Mouse (Mus musculus): ENCODE measurements around the gene Gnb5. TPM values are rescaled to one million over a fixed set of nuclear protein-coding genes. Genes with fewer than 3 reads are reported as not detected.

The Gnb5 gene
- polyA plus RNA-seq, 1 experiment from 2014 or later: 1.7 TPM

- Histone ChIP-seq H3K4me3 (ENCODE audit: low read depth, low read length) (no peak overlapping the region), H3K9ac (ENCODE audit: low read depth, low read length) (no peak overlapping the region)
Measured at GRCm38 (mm10) chr9:75289545-75289944, 16.5 kb upstream of the Gnb5 start.

DNA sequence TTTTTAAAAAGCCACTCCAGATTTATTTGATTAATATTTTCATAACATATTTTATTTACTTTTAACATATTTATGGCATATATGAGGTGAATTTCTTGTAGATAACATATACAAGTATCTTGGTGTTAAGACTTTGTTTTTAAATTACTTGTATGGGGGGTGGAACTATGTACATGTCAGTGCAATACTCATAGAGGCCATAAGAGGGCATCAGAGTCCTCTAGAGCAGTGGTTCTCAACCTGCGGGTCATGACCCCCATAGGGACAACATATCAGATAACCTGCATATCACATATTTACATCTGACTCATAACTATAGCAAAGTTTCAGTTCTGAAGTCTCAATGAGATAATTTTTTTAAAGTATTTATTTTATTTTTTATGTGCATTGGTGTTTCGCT lies 6.7 kb upstream of the Gnb5 start:
- no peaks in the 10 kb centered on the region for H3K9me3 ChIP-seq (replicated peaks; ENCODE audit: control insufficient read depth, low read length)
- H3K4me1 ChIP-seq (ENCODE audit: control insufficient read depth, low read depth, low read length): no peaks in the 10 kb centered on the region
- no peaks in the 10 kb centered on the region for H3K36me3 ChIP-seq (ENCODE audit: control insufficient read depth, insufficient read depth)
- no peaks in the 10 kb centered on the region for H3K27me3 ChIP-seq (ENCODE audit: control insufficient read depth, insufficient read depth, low read depth, low read length)
- no peak overlapping the region for H3K4me3 ChIP-seq (ENCODE audit: low read depth, low read length)
- no peak for ATAC-seq (ENCODE audit: low read depth)
- no peak overlapping the region for H3K4me2 ChIP-seq (ENCODE audit: low read depth, low read length)
- no peak overlapping the region for H3K9ac ChIP-seq (ENCODE audit: low read depth, low read length)
- no peak overlapping the region for H3K27ac ChIP-seq (ENCODE audit: low read length)
- 64% methylated on average over 2 of the region's 2 CpGs for WGBS (ENCODE audit: insufficient replicate concordance)

More at GRCm38 (mm10) chr9:75289545-75289944, 16.5 kb upstream of the Gnb5 start:
- Histone ChIP-seq H3K4me1 (ENCODE audit: control insufficient read depth, low read depth, low read length) (no peaks in the 10 kb centered on the region), H3K36me3 (ENCODE audit: control insufficient read depth, insufficient read depth) (no peaks in the 10 kb centered on the region), H3K4me2 (ENCODE audit: low read depth, low read length) (no peak overlapping the region), H3K9me3 (replicated peaks; ENCODE audit: control insufficient read depth, low read length) (no peaks in the 10 kb centered on the region), H3K27me3 (ENCODE audit: control insufficient read depth, insufficient read depth, low read depth, low read length) (no peaks in the 10 kb centered on the region), H3K27ac (ENCODE audit: low read length) (no peak overlapping the region)
- WGBS (ENCODE audit: insufficient replicate concordance): 30% methylated on average over 4 of the region's 4 CpGs
- ATAC-seq (ENCODE audit: low read depth): no peak

DNA sequence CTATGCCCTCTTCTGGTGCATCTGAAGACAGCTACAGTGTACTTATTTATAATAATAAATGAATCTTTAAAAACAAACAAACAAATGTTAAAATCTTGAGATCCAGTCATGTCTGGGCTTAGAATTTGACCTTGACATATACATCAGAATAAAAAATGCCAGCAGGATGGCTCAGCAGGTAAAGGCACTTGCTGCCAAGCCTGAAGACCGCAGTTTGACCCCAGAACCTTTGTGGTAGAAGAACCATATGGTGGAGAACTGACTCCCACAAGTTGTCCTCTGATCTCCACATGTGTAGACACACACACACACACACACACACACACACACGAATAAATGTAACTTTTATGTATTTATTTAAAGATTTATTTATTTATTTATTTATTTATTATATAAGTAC lies 3.1 kb upstream of the Gnb5 start:
- Histone ChIP-seq H3K9me3 (replicated peaks; ENCODE audit: control insufficient read depth, low read length) (no peaks in the 10 kb centered on the region), H3K27me3 (ENCODE audit: control insufficient read depth, insufficient read depth, low read depth, low read length) (no peaks in the 10 kb centered on the region), H3K36me3 (ENCODE audit: control insufficient read depth, insufficient read depth) (no peaks in the 10 kb centered on the region), H3K4me3 (ENCODE audit: low read depth, low read length) (no peak overlapping the region), H3K4me1 (ENCODE audit: control insufficient read depth, low read depth, low read length) (no peaks in the 10 kb centered on the region), H3K4me2 (ENCODE audit: low read depth, low read length) (no peak overlapping the region), H3K27ac (ENCODE audit: low read length) (no peak overlapping the region), H3K9ac (ENCODE audit: low read depth, low read length) (no peak overlapping the region)
- ATAC-seq (ENCODE audit: low read depth): no peak
- WGBS (ENCODE audit: insufficient replicate concordance): 54% methylated on average over 2 of the region's 2 CpGs

GRCm38 (mm10) chr9:75303701-75304261 lies 2.3 kb upstream of the Gnb5 start:
- Histone ChIP-seq H3K27ac (ENCODE audit: low read length) (no peak overlapping the region), H3K4me3 (ENCODE audit: low read depth, low read length) (no peak overlapping the region), H3K4me2 (ENCODE audit: low read depth, low read length) (0 out of 2 replicates have a peak overlapping the region, but pooled peaks have one; percentile 9), H3K27me3 (ENCODE audit: control insufficient read depth, insufficient read depth, low read depth, low read length) (no peaks in the 10 kb centered on the region), H3K9me3 (replicated peaks; ENCODE audit: control insufficient read depth, low read length) (no peaks in the 10 kb centered on the region), H3K4me1 (ENCODE audit: control insufficient read depth, low read depth, low read length) (no peaks in the 10 kb centered on the region), H3K36me3 (ENCODE audit: control insufficient read depth, insufficient read depth) (no peaks in the 10 kb centered on the region), H3K9ac (ENCODE audit: low read depth, low read length) (no peak overlapping the region)
- ATAC-seq (ENCODE audit: low read depth): no peak
- 29% methylated on average over 16 of the region's 16 CpGs for WGBS (ENCODE audit: insufficient replicate concordance)

DNA sequence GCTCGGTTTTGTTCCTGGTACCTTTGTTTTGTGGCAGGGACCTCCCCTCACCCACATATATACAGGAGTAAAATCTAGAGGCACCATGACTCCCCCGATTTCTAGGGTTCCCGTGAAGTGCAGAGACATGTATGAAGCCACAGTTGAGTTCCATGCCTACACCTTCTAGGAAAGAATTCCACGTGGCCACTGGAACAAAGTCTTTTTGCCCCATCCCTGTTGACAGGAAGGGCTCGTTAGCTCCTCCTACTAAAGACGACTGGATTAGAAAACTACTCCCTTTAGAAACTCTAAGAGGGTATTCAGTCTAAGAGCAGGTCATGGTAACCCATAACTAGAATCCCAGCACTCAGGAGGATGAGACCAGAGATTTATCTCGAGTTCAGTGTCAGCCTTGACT lies 1.8 kb upstream of the Gnb5 start:
- H3K4me3 ChIP-seq (ENCODE audit: low read depth, low read length): no peak overlapping the region
- no peak for ATAC-seq (ENCODE audit: low read depth)
- no peak overlapping the region for H3K9ac ChIP-seq (ENCODE audit: low read depth, low read length)
- no peak overlapping the region for H3K27ac ChIP-seq (ENCODE audit: low read length)
- 0 out of 2 replicates have a peak overlapping the region, but pooled peaks have one; percentile 9 for H3K4me2 ChIP-seq (ENCODE audit: low read depth, low read length)
- no peaks in the 10 kb centered on the region for H3K27me3 ChIP-seq (ENCODE audit: control insufficient read depth, insufficient read depth, low read depth, low read length)
- 24% methylated on average over 7 of the region's 7 CpGs for WGBS (ENCODE audit: insufficient replicate concordance)
- no peaks in the 10 kb centered on the region for H3K4me1 ChIP-seq (ENCODE audit: control insufficient read depth, low read depth, low read length)
- H3K36me3 ChIP-seq (ENCODE audit: control insufficient read depth, insufficient read depth): no peaks in the 10 kb centered on the region
- no peaks in the 10 kb centered on the region for H3K9me3 ChIP-seq (replicated peaks; ENCODE audit: control insufficient read depth, low read length)

DNA sequence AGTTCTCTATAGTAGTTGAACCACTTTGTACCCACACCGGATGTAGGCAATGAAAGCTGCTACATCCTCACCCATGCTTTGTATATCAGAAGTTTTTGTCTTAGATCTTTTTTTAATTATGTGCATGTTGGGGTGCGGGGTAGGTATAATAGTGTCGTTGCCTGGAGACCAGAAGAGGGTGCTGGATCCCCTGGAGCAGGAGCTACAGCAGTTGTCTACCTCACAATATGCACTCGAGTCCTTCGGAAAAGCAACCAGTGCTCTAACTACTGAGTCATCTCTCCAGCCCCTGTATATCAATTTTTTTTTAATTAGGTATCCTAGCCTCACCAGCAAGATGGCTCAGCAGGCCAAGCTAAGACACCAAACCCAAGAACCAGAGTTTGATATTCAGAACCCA lies 927 bp downstream of the Gnb5 start:
- Histone ChIP-seq H3K4me3 (ENCODE audit: low read depth, low read length) (no peak overlapping the region), H3K27me3 (ENCODE audit: control insufficient read depth, insufficient read depth, low read depth, low read length) (no peaks in the 10 kb centered on the region), H3K9ac (ENCODE audit: low read depth, low read length) (no peak overlapping the region), H3K9me3 (replicated peaks; ENCODE audit: control insufficient read depth, low read length) (no peaks in the 10 kb centered on the region), H3K4me1 (ENCODE audit: control insufficient read depth, low read depth, low read length) (no peaks in the 10 kb centered on the region), H3K4me2 (ENCODE audit: low read depth, low read length) (no peak overlapping the region), H3K36me3 (ENCODE audit: control insufficient read depth, insufficient read depth) (no peaks in the 10 kb centered on the region), H3K27ac (ENCODE audit: low read length) (no peak overlapping the region)
- 66% methylated on average over 5 of the region's 5 CpGs for WGBS (ENCODE audit: insufficient replicate concordance)
- no peak for ATAC-seq (ENCODE audit: low read depth)

GRCm38 (mm10) chr9:75308621-75309020 lies 2.5 kb downstream of the Gnb5 start:
- Histone ChIP-seq H3K9me3 (replicated peaks; ENCODE audit: control insufficient read depth, low read length) (no peaks in the 10 kb centered on the region), H3K4me1 (ENCODE audit: control insufficient read depth, low read depth, low read length) (no peaks in the 10 kb centered on the region), H3K4me3 (ENCODE audit: low read depth, low read length) (no peak overlapping the region), H3K27ac (ENCODE audit: low read length) (no peak overlapping the region), H3K4me2 (ENCODE audit: low read depth, low read length) (no peak overlapping the region), H3K36me3 (ENCODE audit: control insufficient read depth, insufficient read depth) (no peaks in the 10 kb centered on the region), H3K27me3 (ENCODE audit: control insufficient read depth, insufficient read depth, low read depth, low read length) (peaks cover 5% of the 10 kb centered on the region; the same call in 1 of the 2 replicates), H3K9ac (ENCODE audit: low read depth, low read length) (no peak overlapping the region)
- WGBS (ENCODE audit: insufficient replicate concordance): 40% methylated on average over 5 of the region's 5 CpGs
- ATAC-seq (ENCODE audit: low read depth): no peak

DNA sequence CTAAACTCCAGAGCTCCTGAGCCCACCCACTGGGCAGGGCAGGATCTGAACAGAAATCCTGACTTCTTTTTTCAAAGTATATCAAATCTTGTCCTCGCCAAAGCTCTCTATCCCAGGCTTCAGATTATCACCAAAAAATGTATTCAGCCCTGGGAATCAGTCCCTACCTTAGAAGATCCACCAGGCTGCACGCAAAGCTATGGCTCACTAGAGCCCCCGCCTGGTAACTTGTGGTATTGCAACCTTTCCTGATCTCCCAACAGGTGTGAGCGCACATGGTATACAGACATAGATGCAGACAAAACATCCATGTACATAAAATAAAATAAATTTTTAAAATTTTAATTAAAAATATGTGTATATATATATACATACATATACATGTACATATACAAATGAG lies 5.9 kb downstream of the Gnb5 start:
- no peak overlapping the region for H3K9ac ChIP-seq (ENCODE audit: low read depth, low read length)
- no peak overlapping the region for H3K4me3 ChIP-seq (ENCODE audit: low read depth, low read length)
- 15% methylated on average over 4 of the region's 4 CpGs for WGBS (ENCODE audit: insufficient replicate concordance)
- no peaks in the 10 kb centered on the region for H3K9me3 ChIP-seq (replicated peaks; ENCODE audit: control insufficient read depth, low read length)
- H3K27ac ChIP-seq (ENCODE audit: low read length): no peak overlapping the region
- H3K27me3 ChIP-seq (ENCODE audit: control insufficient read depth, insufficient read depth, low read depth, low read length): peaks cover 11% of the 10 kb centered on the region
- ATAC-seq (ENCODE audit: low read depth): no peak
- no peak overlapping the region for H3K4me2 ChIP-seq (ENCODE audit: low read depth, low read length)
- H3K36me3 ChIP-seq (ENCODE audit: control insufficient read depth, insufficient read depth): no peaks in the 10 kb centered on the region
- peaks cover 2% of the 10 kb centered on the region; the same call in 1 of the 2 replicates for H3K4me1 ChIP-seq (ENCODE audit: control insufficient read depth, low read depth, low read length)

- no peaks in the 10 kb centered on the region for H3K36me3 ChIP-seq (ENCODE audit: control insufficient read depth, insufficient read depth)
- peaks cover 2% of the 10 kb centered on the region; the same call in 1 of the 2 replicates for H3K4me1 ChIP-seq (ENCODE audit: control insufficient read depth, low read depth, low read length)
- ATAC-seq (ENCODE audit: low read depth): no peak
- H3K4me2 ChIP-seq (ENCODE audit: low read depth, low read length): peak overlapping the region; percentile 84
- no peak overlapping the region; the same call in 1 of the 2 replicates for H3K4me3 ChIP-seq (ENCODE audit: low read depth, low read length)
- H3K27me3 ChIP-seq (ENCODE audit: control insufficient read depth, insufficient read depth, low read depth, low read length): peaks cover 11% of the 10 kb centered on the region
- H3K9me3 ChIP-seq (replicated peaks; ENCODE audit: control insufficient read depth, low read length): no peaks in the 10 kb centered on the region
- 38% methylated on average over 11 of the region's 11 CpGs for WGBS (ENCODE audit: insufficient replicate concordance)
- H3K9ac ChIP-seq (ENCODE audit: low read depth, low read length): no peak overlapping the region
- no peak overlapping the region for H3K27ac ChIP-seq (ENCODE audit: low read length)
Measured at GRCm38 (mm10) chr9:75313138-75313831, 7.2 kb downstream of the Gnb5 start.
